Mouse (Mus musculus): Measurements from ENCODE around the gene Exoc3l2. TPM values are rescaled to one million over a fixed set of nuclear protein-coding genes. Genes with fewer than 3 reads are reported as not detected.

The Exoc3l2 gene
- polyA plus RNA-seq, 1 experiment from 2014 or later = 1.1 TPM

- WGBS (ENCODE audit: insufficient replicate concordance) = 56% methylated on average over 4 of the region's 4 CpGs
- H3K4me2 ChIP-seq (ENCODE audit: low read depth, low read length) = no peak overlapping the region
These were observed 35.2 kb downstream of the Exoc3l2 start for GRCm38 (mm10) chr7:19498326-19498725.

GRCm38 (mm10) chr7:19500420-19501363, 37.6 kb downstream of the Exoc3l2 start:
- WGBS (ENCODE audit: insufficient replicate concordance) = 41% methylated on average over 12 of the region's 12 CpGs

More at GRCm38 (mm10) chr7:19498326-19498725, 35.2 kb downstream of the Exoc3l2 start:
- Histone ChIP-seq H3K27ac (ENCODE audit: low read depth) (no peak overlapping the region), H3K4me3 (ENCODE audit: low read depth, low read length) (no peak overlapping the region), H3K9me3 (ENCODE audit: low read length) (no peaks in the 10 kb centered on the region), H3K36me3 (replicated peaks; ENCODE audit: insufficient read depth, low read length) (no peaks in the 10 kb centered on the region), H3K9ac (replicated peaks) (no peak overlapping the region), H3K4me1 (ENCODE audit: insufficient read depth) (peaks cover 15% of the 10 kb centered on the region), H3K27me3 (ENCODE audit: insufficient read depth, low read length) (0 out of 2 replicates have a peak, but pooled peaks cover 2% of the 10 kb centered on the region)
- TF ChIP-seq CTCF (IDR thresholded peaks at IDR 0.05; ENCODE audit: low read depth) (no peak), EP300 (IDR thresholded peaks at IDR 0.05; ENCODE audit: low read depth) (no peak)
- no peak for DNase-seq
- ATAC-seq = peak; percentile 72

GRCm38 (mm10) chr7:19501658-19502057, 38.5 kb downstream of the Exoc3l2 start:
- no peaks in the 10 kb centered on the region for H3K36me3 ChIP-seq (replicated peaks; ENCODE audit: insufficient read depth, low read length)
- no peaks in the 10 kb centered on the region for H3K9me3 ChIP-seq (ENCODE audit: low read length)
- ATAC-seq (no peak), DNase-seq (no peak)
- no peak overlapping the region for H3K4me3 ChIP-seq (ENCODE audit: low read depth, low read length)
- H3K9ac ChIP-seq (replicated peaks) = no peak overlapping the region
- WGBS (ENCODE audit: insufficient replicate concordance) = 61% methylated on average over 4 of the region's 4 CpGs
- peaks cover 11% of the 10 kb centered on the region for H3K4me1 ChIP-seq (ENCODE audit: insufficient read depth)
- H3K4me2 ChIP-seq (ENCODE audit: low read depth, low read length) = no peak overlapping the region
- no peak for TF ChIP-seq EP300 (IDR thresholded peaks at IDR 0.05; ENCODE audit: low read depth)
- no peak for TF ChIP-seq CTCF (IDR thresholded peaks at IDR 0.05; ENCODE audit: low read depth)
- no peaks in the 10 kb centered on the region for H3K27me3 ChIP-seq (ENCODE audit: insufficient read depth, low read length)
- H3K27ac ChIP-seq (ENCODE audit: low read depth) = peak overlapping the region; percentile 30; the same call in 1 of the 2 replicates

More at GRCm38 (mm10) chr7:19500420-19501363, 37.6 kb downstream of the Exoc3l2 start:
- Histone ChIP-seq H3K4me2 (ENCODE audit: low read depth, low read length) (no peak overlapping the region), H3K27ac (ENCODE audit: low read depth) (peak overlapping the region; percentile 36), H3K36me3 (replicated peaks; ENCODE audit: insufficient read depth, low read length) (no peaks in the 10 kb centered on the region), H3K4me1 (ENCODE audit: insufficient read depth) (peaks cover 12% of the 10 kb centered on the region), H3K9me3 (ENCODE audit: low read length) (no peaks in the 10 kb centered on the region), H3K27me3 (ENCODE audit: insufficient read depth, low read length) (no peaks in the 10 kb centered on the region), H3K4me3 (ENCODE audit: low read depth, low read length) (no peak overlapping the region), H3K9ac (replicated peaks) (no peak overlapping the region)
- DNase-seq (no peak), ATAC-seq (no peak)
- TF ChIP-seq EP300 (IDR thresholded peaks at IDR 0.05; ENCODE audit: low read depth) (no peak), CTCF (IDR thresholded peaks at IDR 0.05; ENCODE audit: low read depth) (no peak)

- Histone ChIP-seq H3K27me3 (ENCODE audit: insufficient read depth, low read length) (no peaks in the 10 kb centered on the region), H3K4me1 (ENCODE audit: insufficient read depth) (peaks cover 17% of the 10 kb centered on the region), H3K9ac (replicated peaks) (no peak overlapping the region), H3K4me2 (ENCODE audit: low read depth, low read length) (no peak overlapping the region), H3K36me3 (replicated peaks; ENCODE audit: insufficient read depth, low read length) (no peaks in the 10 kb centered on the region), H3K27ac (ENCODE audit: low read depth) (no peak overlapping the region), H3K4me3 (ENCODE audit: low read depth, low read length) (no peak overlapping the region), H3K9me3 (ENCODE audit: low read length) (no peaks in the 10 kb centered on the region)
- DNase-seq (peak; percentile 65), ATAC-seq (no peak)
- WGBS (ENCODE audit: insufficient replicate concordance) = 21% methylated on average over 5 of the region's 5 CpGs
- TF ChIP-seq EP300 (IDR thresholded peaks at IDR 0.05; ENCODE audit: low read depth) (no peak), CTCF (IDR thresholded peaks at IDR 0.05; ENCODE audit: low read depth) (peak; percentile 97)
These were observed 40.4 kb downstream of the Exoc3l2 start for GRCm38 (mm10) chr7:19503481-19504068.

- Histone ChIP-seq H3K4me3 (ENCODE audit: low read depth, low read length) (no peak overlapping the region), H3K9me3 (ENCODE audit: low read length) (no peaks in the 10 kb centered on the region), H3K27me3 (ENCODE audit: insufficient read depth, low read length) (no peaks in the 10 kb centered on the region), H3K9ac (replicated peaks) (no peak overlapping the region), H3K4me1 (ENCODE audit: insufficient read depth) (peaks cover 20% of the 10 kb centered on the region), H3K4me2 (ENCODE audit: low read depth, low read length) (peak overlapping the region; percentile 95), H3K27ac (ENCODE audit: low read depth) (no peak overlapping the region), H3K36me3 (replicated peaks; ENCODE audit: insufficient read depth, low read length) (no peaks in the 10 kb centered on the region)
- DNase-seq = no peak
- ATAC-seq = no peak
- TF ChIP-seq EP300 (IDR thresholded peaks at IDR 0.05; ENCODE audit: low read depth) = no peak
- peak; percentile 56 for TF ChIP-seq CTCF (IDR thresholded peaks at IDR 0.05; ENCODE audit: low read depth)
- 35% methylated on average over 6 of the region's 6 CpGs for WGBS (ENCODE audit: insufficient replicate concordance)
These were observed 43.2 kb downstream of the Exoc3l2 start for GRCm38 (mm10) chr7:19506326-19506725.

- no peak overlapping the region for H3K27ac ChIP-seq (ENCODE audit: low read depth)
- peaks cover 20% of the 10 kb centered on the region for H3K4me1 ChIP-seq (ENCODE audit: insufficient read depth)
- 2% methylated on average over 71 of the region's 71 CpGs for WGBS (ENCODE audit: insufficient replicate concordance)
- H3K27me3 ChIP-seq (ENCODE audit: insufficient read depth, low read length) = no peaks in the 10 kb centered on the region
- no peak for TF ChIP-seq EP300 (IDR thresholded peaks at IDR 0.05; ENCODE audit: low read depth)
- H3K4me2 ChIP-seq (ENCODE audit: low read depth, low read length) = peak overlapping the region; percentile 95
- peak overlapping the region; percentile 75 for H3K9ac ChIP-seq (replicated peaks)
- DNase-seq (peak; percentile 58), ATAC-seq (no peak)
- no peaks in the 10 kb centered on the region for H3K9me3 ChIP-seq (ENCODE audit: low read length)
- H3K36me3 ChIP-seq (replicated peaks; ENCODE audit: insufficient read depth, low read length) = no peaks in the 10 kb centered on the region
- peak overlapping the region; percentile 82 for H3K4me3 ChIP-seq (ENCODE audit: low read depth, low read length)
These were observed 44.0 kb downstream of the Exoc3l2 start for GRCm38 (mm10) chr7:19506969-19507611.
